Mouse (Mus musculus) kidney, postnatal 25 days (tissue): ENCODE measurements around the gene Ddn.
"Not testable (repeated sequence)": the region's sequence is repeated elsewhere in the genome, so short reads cannot be mapped to it uniquely, and the experiment has no call there.

Experiments used
- DNase-seq, 2 experiments: peaks; one replicate each; pipeline ENCODE4 v3.0.0; 2021; ENCODE audit warnings: mixed read lengths in 2 of 2

The Ddn gene

GRCm38 (mm10) chr15:98830736-98831683, 21.7 kb upstream of the Ddn start, which contains the start of gene Prkag1:
Gene Prkag1 (minus strand): TSS chr15:98831521.
- DNase-seq, result peak; percentile 95 to 98

DNA sequence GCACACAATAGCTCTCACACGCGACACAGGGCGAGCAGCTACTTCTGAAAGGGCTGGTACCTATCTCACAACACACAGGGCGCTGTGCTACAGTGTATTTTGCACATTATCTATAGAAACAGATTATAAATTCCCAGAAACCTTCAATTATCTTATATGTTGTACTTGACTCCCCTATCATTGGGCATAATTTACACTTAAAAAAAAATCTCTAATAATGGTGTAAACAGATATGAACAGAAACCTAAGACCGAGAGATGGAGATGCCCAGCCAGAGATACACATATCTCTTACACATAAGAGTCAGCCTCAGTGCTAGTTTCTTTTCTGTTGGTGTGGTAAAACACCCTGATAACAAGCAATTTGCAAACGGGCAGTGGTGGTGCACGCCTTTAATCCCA, 18.3 kb upstream of the Ddn start:
- no peak for DNase-seq

- no peak for DNase-seq
Measured at GRCm38 (mm10) chr15:98823434-98823833, 14.1 kb upstream of the Ddn start.

DNA sequence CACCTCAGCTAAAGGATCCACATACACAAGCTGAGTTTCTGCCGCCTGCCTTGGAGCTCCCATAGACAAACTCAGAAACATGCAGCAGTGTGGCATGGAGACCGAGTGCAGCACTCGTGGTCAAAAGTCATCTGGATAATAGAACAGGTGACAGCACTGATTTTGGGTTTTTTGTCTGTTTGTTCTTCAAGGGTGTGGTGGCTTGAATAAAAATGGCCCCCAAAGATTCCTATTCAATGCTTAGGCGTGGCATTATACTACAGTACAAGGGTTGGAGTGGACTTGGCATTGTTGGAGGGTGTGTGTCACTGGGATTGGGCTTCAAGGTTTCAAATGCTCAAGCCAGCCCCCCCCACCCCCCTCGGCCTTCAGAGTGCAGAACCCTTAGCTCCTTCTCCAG, 12.9 kb upstream of the Ddn start:
- no peak for DNase-seq

- no peak for DNase-seq
Measured at GRCm38 (mm10) chr15:98821403-98821802, 12.1 kb upstream of the Ddn start.

- no peak for DNase-seq
Measured at GRCm38 (mm10) chr15:98820937-98821336, 11.6 kb upstream of the Ddn start.

- no peak for DNase-seq
Measured at GRCm38 (mm10) chr15:98818171-98818570, 8.9 kb upstream of the Ddn start.

DNA sequence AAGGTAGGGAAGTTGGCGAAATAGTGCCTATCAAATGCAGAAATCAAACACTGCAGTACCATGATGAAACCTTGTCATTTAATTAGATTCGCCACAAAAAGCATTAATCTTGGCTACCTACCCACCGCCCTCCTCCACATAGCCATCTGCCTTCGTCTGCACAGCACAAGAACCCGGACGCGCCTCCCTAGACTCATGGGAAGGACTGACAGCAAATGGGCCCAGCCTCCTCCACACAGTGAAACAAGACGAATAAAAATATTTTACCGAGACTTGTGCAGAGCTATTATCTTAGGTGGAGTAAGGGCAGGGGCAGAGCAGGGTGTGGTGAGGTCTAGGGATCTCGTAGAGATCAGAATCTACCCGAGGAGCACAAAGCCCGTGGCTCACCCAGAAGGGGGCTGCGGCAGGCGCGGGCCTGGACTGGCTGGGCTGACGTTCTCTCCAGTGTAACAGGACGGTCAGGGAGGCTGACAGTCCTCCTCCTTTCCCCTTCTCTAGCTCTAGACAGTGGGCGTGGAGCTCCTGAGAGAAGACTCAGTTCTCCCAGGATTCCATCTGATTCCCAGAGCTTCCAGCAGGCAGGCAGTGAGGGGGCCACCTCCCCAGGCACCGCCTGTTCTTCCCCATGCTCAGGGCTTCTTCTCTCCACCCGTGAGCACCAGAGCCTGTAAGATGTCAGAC, 3.6 kb upstream of the Ddn start:
- peak in 1 of 2 experiments; percentile 44 for DNase-seq

- DNase-seq, result not testable (repeated sequence)
Measured at GRCm38 (mm10) chr15:98810212-98810611, 922 bp upstream of the Ddn start.

DNA sequence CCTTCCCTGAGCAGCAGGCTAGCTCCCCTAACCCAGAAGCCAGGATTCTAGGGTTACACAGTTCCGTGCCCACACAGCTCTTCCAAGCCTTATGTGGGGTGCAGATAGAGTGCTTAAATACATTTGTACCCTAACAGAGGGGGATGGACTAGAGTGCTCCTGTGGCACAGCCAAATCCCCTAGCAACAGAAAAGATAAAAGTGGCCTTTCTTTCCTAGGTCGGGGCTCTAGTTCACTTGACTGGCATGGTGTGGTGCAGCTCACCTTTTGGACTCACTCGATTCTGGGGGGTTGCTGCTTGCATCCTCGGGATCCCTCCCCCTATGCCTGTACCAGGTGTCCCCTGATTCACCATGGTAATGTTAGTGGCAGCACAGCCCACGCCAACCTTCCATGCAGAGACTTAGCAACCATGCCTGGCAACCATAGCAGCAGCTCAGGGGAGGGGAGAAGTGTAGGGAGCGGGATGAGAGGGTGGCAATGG, 597 bp downstream of the Ddn start:
- no peak for DNase-seq

GRCm38 (mm10) chr15:98807895-98808650, 1.2 kb downstream of the Ddn start:
- peak in 1 of 2 experiments; percentile 51 for DNase-seq

DNA sequence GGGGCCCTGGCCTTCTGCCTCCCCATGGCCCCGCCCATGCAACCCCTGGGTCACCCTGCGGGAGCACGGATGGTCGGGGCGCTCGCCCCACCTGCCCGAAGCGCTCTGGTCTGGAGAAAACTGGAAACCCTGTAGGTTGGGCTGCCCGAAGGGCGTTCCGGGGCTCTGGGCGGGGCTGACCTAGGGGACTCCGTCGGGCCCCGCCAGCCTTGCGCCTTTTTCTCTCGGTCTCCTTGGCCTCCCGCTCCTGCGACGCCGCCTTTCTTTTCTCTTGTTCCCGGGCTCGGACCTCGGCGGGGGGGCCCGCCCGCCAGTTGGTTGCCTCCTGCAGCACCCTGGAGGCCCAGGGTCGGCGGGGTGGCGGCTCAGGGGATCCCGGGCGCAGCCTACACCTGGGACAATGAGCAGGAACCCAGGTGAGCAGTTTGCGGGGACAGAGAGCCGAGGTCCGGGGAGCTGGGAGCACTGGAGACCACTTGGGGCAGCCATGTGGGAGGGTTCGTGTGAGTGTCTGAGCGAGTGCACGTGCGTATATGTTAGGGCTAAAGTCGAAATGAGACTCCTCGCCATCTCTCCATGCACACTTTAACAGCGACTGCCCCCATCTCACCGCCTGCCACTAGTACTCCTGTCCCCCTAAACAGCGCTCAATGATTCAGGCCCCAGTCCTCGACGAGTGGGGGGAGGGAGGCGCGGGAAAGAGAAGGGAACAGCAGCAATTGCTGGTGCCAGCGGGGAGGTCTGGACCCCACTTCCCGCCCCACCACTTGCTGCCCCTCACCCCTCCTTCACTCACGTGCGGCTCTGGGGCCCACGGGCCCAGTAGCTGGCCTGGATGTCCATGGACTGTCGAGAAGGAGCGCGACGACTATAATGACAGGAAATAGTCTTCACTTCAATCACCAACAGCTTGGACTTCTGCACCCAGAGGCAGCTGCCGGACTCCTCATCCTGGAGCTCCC, 2.2 kb downstream of the Ddn start:
- DNase-seq, result peak; percentile 23 to 67

DNA sequence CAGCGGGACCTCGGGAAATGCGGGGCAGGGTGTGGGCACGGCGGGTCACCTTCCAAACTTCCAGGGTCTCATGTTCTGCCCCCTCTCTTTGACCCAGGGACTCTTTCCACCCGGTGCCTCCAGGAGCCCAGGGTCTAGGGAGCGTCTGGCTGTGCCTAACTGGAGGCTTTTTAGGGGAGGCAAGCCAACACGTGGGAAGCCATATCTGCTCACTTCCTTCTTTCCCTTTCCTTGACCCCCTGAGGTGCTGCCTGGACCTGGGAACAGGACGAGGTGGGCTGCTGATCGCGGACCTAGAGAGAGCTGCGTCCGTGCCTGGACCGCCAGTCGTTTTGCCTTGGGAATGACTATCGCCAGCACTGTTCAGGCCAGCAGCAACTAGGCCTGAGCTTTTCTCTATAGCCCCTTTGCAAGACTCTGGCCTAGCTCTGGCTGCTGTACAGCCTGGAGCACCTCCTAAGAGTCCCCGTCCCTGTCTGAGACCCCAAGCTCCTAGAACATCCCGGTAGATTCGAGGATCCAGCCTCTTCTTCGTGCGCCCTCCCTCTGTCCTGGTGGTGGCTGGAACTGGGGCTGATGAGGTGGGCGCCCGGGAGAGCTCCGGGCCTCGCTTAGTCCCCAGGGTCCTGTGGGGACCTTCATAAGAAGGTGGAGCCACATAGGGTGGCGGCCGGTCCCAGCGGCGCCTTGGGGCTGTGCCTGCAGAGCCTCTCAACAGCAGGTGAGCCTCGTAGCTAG, 3.0 kb downstream of the Ddn start:
- no peak for DNase-seq

- peak; percentile 78 to 79 for DNase-seq
Measured at GRCm38 (mm10) chr15:98805324-98806040, 3.8 kb downstream of the Ddn start.

DNA sequence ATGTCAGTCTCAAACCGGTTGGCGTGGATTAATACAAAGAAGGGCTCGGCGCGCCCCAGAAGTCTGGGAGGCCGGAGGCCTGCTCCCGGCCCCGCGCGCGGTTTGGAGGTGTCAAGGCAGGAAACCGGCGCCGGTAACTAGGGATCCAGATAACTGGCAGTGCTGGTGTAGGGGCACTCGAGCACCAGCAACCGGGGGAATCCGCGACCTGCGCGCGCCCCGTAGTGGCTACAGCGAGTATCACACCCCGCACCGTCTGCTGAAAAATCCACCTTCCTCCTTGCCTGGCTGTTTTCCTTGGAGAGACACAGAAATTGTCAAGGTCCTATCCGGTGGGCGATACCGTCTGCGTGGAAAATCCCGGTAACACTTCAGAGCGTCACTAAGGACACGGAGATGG, 5.2 kb downstream of the Ddn start:
- peak; percentile 84 to 88 for DNase-seq

DNA sequence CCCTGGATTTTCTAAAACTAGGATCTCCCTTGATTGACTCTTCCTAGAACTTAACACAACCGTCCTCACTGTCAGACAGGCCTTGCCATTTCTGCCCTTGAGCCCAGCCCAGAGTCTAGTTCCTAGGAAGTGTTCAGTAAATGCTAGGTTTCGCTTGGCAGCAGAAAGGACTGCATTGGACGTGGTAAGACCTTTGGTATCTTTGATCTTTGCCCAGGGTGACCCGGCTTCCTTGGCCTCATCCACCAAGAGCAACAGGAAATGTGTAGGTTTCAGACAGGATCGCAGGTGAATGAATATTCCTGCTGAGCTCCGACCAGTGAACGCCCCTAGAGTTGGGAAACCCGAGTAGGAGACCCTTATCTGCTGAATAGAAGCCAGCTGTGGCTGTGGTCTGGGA, 6.4 kb downstream of the Ddn start:
- DNase-seq, result peak; percentile 44 to 60

GRCm38 (mm10) chr15:98799396-98799795, 9.9 kb downstream of the Ddn start:
- DNase-seq, result peak; percentile 77 to 90

- no peak for DNase-seq
Measured at GRCm38 (mm10) chr15:98798903-98799302, 10.4 kb downstream of the Ddn start.

DNA sequence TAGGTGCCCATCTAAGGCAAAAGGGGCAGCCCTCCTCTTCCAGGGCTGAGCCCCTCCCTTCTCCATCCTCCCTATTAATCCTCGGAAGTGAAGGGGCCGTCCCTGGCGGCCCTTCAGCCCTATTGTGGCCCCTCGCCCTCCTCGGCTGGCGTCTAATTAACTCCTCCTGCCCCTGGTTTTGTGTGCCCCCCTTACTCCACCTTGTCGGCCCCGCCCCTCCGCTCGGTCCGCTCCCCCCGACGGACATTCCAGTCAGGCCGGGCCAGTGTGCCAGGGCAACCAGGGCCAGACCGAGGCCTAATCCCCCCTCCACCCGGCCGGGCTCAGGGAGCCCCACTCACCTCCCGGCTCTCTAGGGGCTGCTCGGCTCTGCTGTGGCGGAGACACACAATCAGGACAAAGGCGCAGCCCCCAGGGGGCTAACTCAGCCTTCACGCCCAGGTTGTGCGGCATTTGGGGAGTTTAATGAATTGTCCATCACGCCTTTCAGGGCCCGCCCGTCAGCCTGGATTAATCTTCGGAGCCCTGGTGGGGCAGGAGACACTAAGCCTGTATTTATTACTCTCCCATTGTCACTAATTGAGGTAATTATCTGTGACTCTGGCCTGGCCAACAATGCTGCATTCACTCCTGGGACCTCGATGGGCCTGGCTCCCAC, 11.3 kb downstream of the Ddn start:
- DNase-seq, result no peak
